Mouse (Mus musculus) liver, embryonic 14.5 days (tissue): ENCODE results near the gene Arhgap22. TPM values are rescaled to one million over a fixed set of nuclear protein-coding genes. Genes with fewer than 3 reads are reported as not detected.

Experiments used
- ATAC-seq: fragments of 200-750 bp; cut with Nextera tagmentation; 2 replicates; pipeline ENCODE4 v1.8.0; 2017; ENCODE audit warnings: moderate number of reproducible peaks, mild to moderate bottlenecking, moderate library complexity; ENCODE audit not compliant: insufficient read depth
- DNase-seq, 3 experiments: peaks; one replicate each; pipeline ENCODE4 v3.0.0-alpha.2; 2012 to 2013; ENCODE audit warnings: low read depth in 3 of 3, low spot score in 3 of 3
- H3K27ac ChIP-seq: fragments of 300-500 bp; sonication (generic); 2 replicates; pipeline ENCODE4 v1.5.1; 2014; ENCODE audit warnings: moderate library complexity, mild to moderate bottlenecking, control low read depth, inconsistent platforms
- H3K27me3 ChIP-seq: fragments of 300-500 bp; sonication (generic); 2 replicates; pipeline ENCODE4 v1.6.1; 2014; ENCODE audit warnings: mild to moderate bottlenecking, low read length, moderate library complexity; ENCODE audit not compliant: control insufficient read depth, insufficient read depth
- H3K36me3 ChIP-seq: fragments of 300-500 bp; sonication (generic); replicated peaks from 2 replicates; pipeline ENCODE4 v1.6.1; 2014; ENCODE audit warnings: low read depth; ENCODE audit not compliant: control insufficient read depth, insufficient read depth
- H3K4me1 ChIP-seq, 2 experiments: fragments of 200-500 bp in 1 of 2; fragments of 300-500 bp in 1 of 2; sonication (generic) in 1 of 2; replicated peaks; 2 replicates each; pipeline ENCODE4 v1.6.1; 2012 to 2014; ENCODE audit warnings: antibody characterized with exemption in 1 of 2, inconsistent platforms in 1 of 2, low read length in 1 of 2; ENCODE audit not compliant: control insufficient read depth in 2 of 2, insufficient read depth in 2 of 2
- H3K4me2 ChIP-seq: fragments of 300-500 bp; sonication (generic); 2 replicates; pipeline ENCODE4 v1.6.1; 2014; ENCODE audit warnings: low read depth, mild to moderate bottlenecking, control low read depth, moderate library complexity
- H3K4me3 ChIP-seq, 2 experiments: fragments of 200-500 bp in 1 of 2; fragments of 300-500 bp in 1 of 2; sonication (generic) in 1 of 2; 2 replicates each; pipeline ENCODE4 v1.5.1; 2012 to 2014; ENCODE audit warnings: low read depth in 2 of 2, low read length in 2 of 2, mild to moderate bottlenecking in 2 of 2, control low read depth in 1 of 2, inconsistent platforms in 1 of 2, moderate library complexity in 1 of 2; ENCODE audit not compliant: insufficient read depth in 1 of 2
- H3K9ac ChIP-seq: fragments of 300-500 bp; sonication (generic); replicated peaks from 2 replicates; pipeline ENCODE4 v1.6.1; 2014; ENCODE audit warnings: mild to moderate bottlenecking, control low read depth, moderate library complexity
- H3K9me3 ChIP-seq: fragments of 300-500 bp; sonication (generic); 2 replicates; pipeline ENCODE4 v1.6.1; 2016; ENCODE audit warnings: low read length, mixed read lengths; ENCODE audit not compliant: control insufficient read depth
- CTCF ChIP-seq: IDR thresholded peaks from 2 replicates; pipeline ENCODE4 v1.5.1; 2016; ENCODE audit warnings: antibody characterized with exemption, low read depth, control low read depth
- EP300 ChIP-seq: IDR thresholded peaks from 2 replicates; pipeline ENCODE4 v1.6.1; 2016; ENCODE audit warnings: antibody characterized with exemption, low read depth
- WGBS: fragments of 180-500 bp; shearing (Covaris S2); extraction: QIAGEN DNeasy Blood & Tissue Kit; methylation state at CpG from one replicate; pipeline ENCODE4 v1.1.7; 2014; ENCODE audit not compliant: insufficient replicate concordance; 5-methylcytosine and 5-hydroxymethylcytosine counted together
- polyA plus RNA-seq, 2 experiments: library from polyadenylated mRNA; depleted of rRNA in 1 of 2; stranded (reverse) in 1 of 2; unstranded in 1 of 2; fragments of >200 nt; fragmentation: Nextera tagmentation in 1 of 2; extraction: Ambion mirVana in 1 of 2; gene quantifications; 2 replicates each; pipeline versions ENCODE4 v1.2.1 to v1.2.3; 2012 to 2014

Arhgap22 gene
- polyA plus RNA-seq, 2 experiments, result 2.0 to 2.6 TPM

GRCm38 (mm10) chr14:33205280-33205965 is 8.4 kb upstream of the Arhgap22 start:
- 25% methylated on average over 24 of the region's 24 CpGs for WGBS
- no peak overlapping the region for H3K4me3 ChIP-seq

GRCm38 (mm10) chr14:33207011-33207410 is 6.8 kb upstream of the Arhgap22 start:
- DNase-seq (no peak), ATAC-seq (no peak)
- Histone ChIP-seq H3K4me2 (no peak overlapping the region), H3K9ac (no peak overlapping the region), H3K36me3 (no peaks in the 10 kb centered on the region), H3K9me3 (no peaks in the 10 kb centered on the region), H3K4me1 (no peaks in the 10 kb centered on the region), H3K27ac (no peak overlapping the region), H3K27me3 (no peaks in the 10 kb centered on the region), H3K4me3 (no peak overlapping the region)
- 9% methylated on average over 2 of the region's 2 CpGs for WGBS
- TF ChIP-seq CTCF, result peak; percentile 69
- TF ChIP-seq EP300, result no peak

More at GRCm38 (mm10) chr14:33205280-33205965, 8.4 kb upstream of the Arhgap22 start:
- H3K4me1 ChIP-seq, result no peaks in the 10 kb centered on the region
- H3K9me3 ChIP-seq, result no peaks in the 10 kb centered on the region
- no peak overlapping the region for H3K4me2 ChIP-seq
- H3K9ac ChIP-seq, result no peak overlapping the region
- no peak overlapping the region for H3K27ac ChIP-seq
- no peaks in the 10 kb centered on the region for H3K36me3 ChIP-seq
- ATAC-seq, result no peak
- no peaks in the 10 kb centered on the region for H3K27me3 ChIP-seq
- TF ChIP-seq CTCF (peak; percentile 68), EP300 (no peak)
- DNase-seq, result no peak

GRCm38 (mm10) chr14:33208331-33208730 is 5.5 kb upstream of the Arhgap22 start:
- Histone ChIP-seq H3K4me2 (no peak overlapping the region), H3K4me1 (no peaks in the 10 kb centered on the region), H3K9ac (no peak overlapping the region), H3K27me3 (no peaks in the 10 kb centered on the region), H3K9me3 (no peaks in the 10 kb centered on the region), H3K27ac (no peak overlapping the region), H3K36me3 (no peaks in the 10 kb centered on the region), H3K4me3 (no peak overlapping the region)
- 34% methylated on average over 5 of the region's 5 CpGs for WGBS
- TF ChIP-seq EP300 (no peak), CTCF (no peak)
- ATAC-seq (no peak), DNase-seq (no peak)

DNA sequence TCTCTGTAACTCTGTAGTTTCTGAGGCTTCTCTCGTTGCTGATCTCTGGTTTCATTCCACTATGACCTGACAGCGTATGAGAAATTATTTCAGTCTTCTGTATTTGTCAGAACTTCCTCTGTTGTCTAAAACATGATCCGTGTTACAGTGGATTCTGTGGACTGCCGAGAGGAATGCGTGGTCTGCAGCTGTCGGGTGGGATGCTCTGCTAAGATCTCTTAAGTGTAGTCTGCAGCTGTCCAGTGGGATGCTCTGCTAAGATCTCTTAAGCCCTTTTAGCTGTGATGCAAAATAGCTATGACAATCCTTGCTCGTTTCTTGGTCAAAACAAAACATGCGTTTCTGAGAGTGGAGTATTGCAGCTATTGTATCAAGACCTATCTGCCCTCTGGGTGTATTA is 3.0 kb upstream of the Arhgap22 start:
- DNase-seq (no peak), ATAC-seq (no peak)
- no peak overlapping the region for H3K9ac ChIP-seq
- no peaks in the 10 kb centered on the region for H3K27me3 ChIP-seq
- H3K4me2 ChIP-seq, result no peak overlapping the region
- TF ChIP-seq EP300 (no peak), CTCF (no peak)
- H3K4me3 ChIP-seq, result no peak overlapping the region
- WGBS, result 60% methylated on average over 8 of the region's 8 CpGs
- no peaks in the 10 kb centered on the region for H3K36me3 ChIP-seq
- no peaks in the 10 kb centered on the region for H3K9me3 ChIP-seq
- H3K4me1 ChIP-seq, result peaks cover 3 to 12% of the 10 kb centered on the region in 2 experiments; a peak in 3 of 4 replicates
- no peak overlapping the region for H3K27ac ChIP-seq

- H3K27ac ChIP-seq, result no peak overlapping the region
- H3K27me3 ChIP-seq, result no peaks in the 10 kb centered on the region
- no peak overlapping the region for H3K4me3 ChIP-seq
- no peak overlapping the region for H3K9ac ChIP-seq
- TF ChIP-seq CTCF (no peak), EP300 (no peak)
- H3K9me3 ChIP-seq, result no peaks in the 10 kb centered on the region
- H3K36me3 ChIP-seq, result no peaks in the 10 kb centered on the region
- no peak overlapping the region for H3K4me2 ChIP-seq
- WGBS, result 44% methylated on average over 5 of the region's 5 CpGs
- DNase-seq, result no peak
- H3K4me1 ChIP-seq, result peaks cover 3 to 12% of the 10 kb centered on the region in 2 experiments; a peak in 3 of 4 replicates
- no peak for ATAC-seq
Observed at GRCm38 (mm10) chr14:33212271-33212957, 1.4 kb upstream of the Arhgap22 start.
